In the genomic region with DNA sequence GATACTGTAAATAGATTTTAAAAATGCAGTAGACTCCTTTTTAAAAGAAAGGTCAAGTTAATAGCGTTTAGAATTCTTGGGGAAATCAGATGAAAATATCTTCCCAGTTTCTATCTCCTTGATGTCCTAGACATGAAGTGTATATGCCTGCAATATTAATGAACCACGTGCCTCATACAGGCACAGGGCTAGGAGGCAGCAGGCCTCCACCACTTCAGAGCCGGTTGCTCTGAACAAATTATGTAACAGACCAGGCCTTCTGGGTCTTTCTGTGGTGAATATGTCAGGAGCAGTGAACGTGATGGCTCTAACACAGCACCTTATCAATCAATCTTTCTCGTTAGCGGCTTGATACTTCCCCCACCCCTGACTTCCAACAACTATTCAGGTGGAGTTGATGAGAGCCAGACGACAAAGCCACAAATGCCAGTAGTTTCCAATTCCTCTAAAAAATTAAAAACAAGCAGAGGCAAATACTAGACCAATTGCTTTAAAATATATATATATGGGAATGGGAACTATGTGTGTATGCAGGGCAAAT, we compare ENCODE assay signal across 11 mouse cellular contexts.
"Had no signal": no experiment of that assay in that cellular context is flagged by ENCODE, and none has a peak within 500 bp of the region (broad histone marks: within the 10 kb centered on the region; RNA-seq: fewer than 3 reads in every experiment).

No protein-coding gene starts in this region.

- DNase-seq: thymus, postnatal 25 days had no signal

- H3K4me3 ChIP-seq: layer of hippocampus, adult 2 months; limb, embryonic 13.5 days; liver, embryonic 12.5 days; liver, embryonic 15.5 days; lung, embryonic 15.5 days; midbrain, embryonic 12.5 days; stomach, embryonic 15.5 days had no signal

- ATAC-seq: intestine, postnatal 0 days; liver, embryonic 12.5 days had no signal

- H3K27ac ChIP-seq: kidney, postnatal 0 days; layer of hippocampus, adult 2 months; limb, embryonic 13.5 days; liver, embryonic 12.5 days; liver, embryonic 15.5 days; lung, embryonic 15.5 days; midbrain, embryonic 12.5 days; stomach, embryonic 15.5 days had no signal

- H3K27me3 ChIP-seq: liver, embryonic 12.5 days; liver, embryonic 15.5 days; lung, embryonic 15.5 days; stomach, embryonic 15.5 days had no signal

- H3K9ac ChIP-seq: limb, embryonic 13.5 days; liver, embryonic 12.5 days; liver, embryonic 15.5 days; lung, embryonic 15.5 days; midbrain, embryonic 12.5 days; stomach, embryonic 15.5 days had no signal

- H3K4me2 ChIP-seq: liver, embryonic 12.5 days; liver, embryonic 15.5 days; midbrain, embryonic 12.5 days; stomach, embryonic 15.5 days had no signal

- H3K36me3 ChIP-seq: limb, embryonic 13.5 days; liver, embryonic 12.5 days; liver, embryonic 15.5 days; lung, embryonic 15.5 days; midbrain, embryonic 12.5 days; stomach, embryonic 15.5 days had no signal

- H3K4me1 ChIP-seq: liver, embryonic 12.5 days; liver, embryonic 15.5 days; stomach, embryonic 15.5 days had no signal

- H3K9me3 ChIP-seq: limb, embryonic 13.5 days; liver, embryonic 12.5 days; liver, embryonic 15.5 days; lung, embryonic 15.5 days; megakaryocyte, embryonic 14.5 days; midbrain, embryonic 12.5 days; stomach, embryonic 15.5 days had no signal
